Mouse (Mus musculus) heart, embryonic 14.5 days (tissue): ENCODE data around the gene Flad1. TPM values are rescaled to one million over a fixed set of nuclear protein-coding genes. Genes with fewer than 3 reads are reported as not detected.

Source experiments
- ATAC-seq: fragments of 200-750 bp; cut with Nextera tagmentation; 2 replicates; pipeline ENCODE4 v1.8.0; 2017; ENCODE audit warnings: low read depth, moderate TSS enrichment; ENCODE audit not compliant: insufficient number of reproducible peaks, insufficient read depth, low FRiP score
- H3K27ac ChIP-seq, 2 experiments: fragments of 200-500 bp in 1 of 2; fragments of 300-500 bp in 1 of 2; sonication (generic) in 1 of 2; replicated peaks in 1 of 2; 2 replicates each; pipeline ENCODE4 v1.5.1; 2012 to 2014; ENCODE audit warnings: low read depth in 2 of 2, low read length in 2 of 2, control low read depth in 1 of 2, mild to moderate bottlenecking in 1 of 2, mixed read lengths in 1 of 2; ENCODE audit not compliant: control insufficient read depth in 1 of 2, insufficient read depth in 1 of 2
- H3K27me3 ChIP-seq: fragments of 300-500 bp; sonication (generic); 2 replicates; pipeline ENCODE4 v1.6.1; 2014; ENCODE audit warnings: mild to moderate bottlenecking, low read length, control low read depth; ENCODE audit not compliant: control insufficient read depth, insufficient read depth
- H3K36me3 ChIP-seq: fragments of 300-500 bp; sonication (generic); 2 replicates; pipeline ENCODE4 v1.6.1; 2014; ENCODE audit warnings: mild to moderate bottlenecking, control low read depth, low read length, mixed read lengths; ENCODE audit not compliant: control insufficient read depth, insufficient read depth
- H3K4me1 ChIP-seq, 2 experiments: fragments of 200-500 bp in 1 of 2; fragments of 300-500 bp in 1 of 2; sonication (generic) in 1 of 2; 2 replicates each; pipeline ENCODE4 v1.6.1; 2012 to 2014; ENCODE audit warnings: low read length in 2 of 2, control low read depth in 1 of 2, mixed read lengths in 1 of 2; ENCODE audit not compliant: control insufficient read depth in 2 of 2, insufficient read depth in 2 of 2
- H3K4me2 ChIP-seq: fragments of 300-500 bp; sonication (generic); 2 replicates; pipeline ENCODE4 v1.6.1; 2014; ENCODE audit warnings: mild to moderate bottlenecking, low read length
- H3K4me3 ChIP-seq, 2 experiments: fragments of 200-500 bp in 1 of 2; fragments of 300-500 bp in 1 of 2; sonication (generic) in 1 of 2; 2 replicates each; pipeline ENCODE4 v1.5.1; 2012 to 2014; ENCODE audit warnings: low read length in 2 of 2, mild to moderate bottlenecking in 2 of 2, control low read depth in 1 of 2, low read depth in 1 of 2, moderate library complexity in 1 of 2; ENCODE audit not compliant: control insufficient read depth in 1 of 2, insufficient read depth in 1 of 2
- H3K9ac ChIP-seq: fragments of 300-500 bp; sonication (generic); 2 replicates; pipeline ENCODE4 v1.6.1; 2014; ENCODE audit warnings: mild to moderate bottlenecking, low read length
- H3K9me3 ChIP-seq: fragments of 300-500 bp; sonication (generic); 2 replicates; pipeline ENCODE4 v1.6.1; 2016; ENCODE audit warnings: low read length, control low read depth; ENCODE audit not compliant: control insufficient read depth
- WGBS: fragments of 180-500 bp; shearing (Covaris S2); extraction: QIAGEN DNeasy Blood & Tissue Kit; methylation state at CpG from one replicate; pipeline ENCODE4 v1.1.7; 2014; 5-methylcytosine and 5-hydroxymethylcytosine counted together
- polyA plus RNA-seq: library from polyadenylated mRNA; unstranded; fragments of >200 nt; fragmentation: Nextera tagmentation; extraction: Ambion mirVana; gene quantifications from 2 replicates; pipeline ENCODE4 v1.2.1, GENCODE M21; 2014

The Flad1 gene
- polyA plus RNA-seq, 1 experiment from 2014 or later = 35.2 TPM

DNA sequence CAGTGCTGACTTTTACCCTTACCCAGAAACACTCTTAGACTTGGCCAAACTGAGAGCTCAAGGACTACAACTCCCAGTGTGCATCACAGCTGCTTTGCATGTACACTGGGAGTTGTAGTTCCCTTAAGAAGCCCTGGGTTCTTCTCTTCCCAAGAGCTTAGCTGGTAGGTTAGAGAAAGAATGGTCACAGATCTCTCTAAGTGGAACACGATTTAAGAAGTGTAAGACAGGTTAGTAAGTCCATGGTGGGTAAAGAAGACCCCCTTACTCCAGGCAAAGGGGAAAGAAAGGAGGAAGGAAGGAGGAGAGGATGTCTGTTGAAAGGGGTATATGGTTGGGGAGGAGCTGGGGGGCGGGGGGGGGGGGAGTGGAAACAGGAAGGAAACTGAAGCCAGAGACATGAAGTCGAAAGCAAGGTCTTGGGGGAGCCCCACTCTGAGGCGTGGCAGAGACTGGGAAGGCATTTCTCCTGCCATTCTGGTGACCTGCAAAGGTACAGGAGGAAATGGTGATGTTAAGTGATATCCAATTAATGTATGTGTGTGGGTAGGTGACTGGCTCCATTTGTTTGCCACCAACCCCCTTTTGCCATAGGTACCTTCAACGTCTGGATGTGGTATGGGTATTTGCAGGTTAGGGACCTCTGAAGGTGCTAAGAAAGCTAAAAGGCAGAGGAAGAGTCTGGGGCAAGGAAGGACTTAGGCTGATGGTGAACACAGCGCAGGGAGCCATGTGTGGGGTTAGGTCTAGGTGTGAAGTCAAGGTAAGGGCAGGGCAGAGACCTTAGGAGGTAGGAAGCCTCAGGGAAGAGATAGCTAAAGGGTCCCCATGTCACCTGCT is 22.5 kb downstream of the Flad1 start:
- no peaks in the 10 kb centered on the region for H3K27me3 ChIP-seq
- H3K36me3 ChIP-seq = no peaks in the 10 kb centered on the region
- H3K9me3 ChIP-seq = no peaks in the 10 kb centered on the region
- H3K27ac ChIP-seq = no peak overlapping the region
- ATAC-seq = no peak
- peaks cover 10 to 25% of the 10 kb centered on the region in 2 experiments for H3K4me1 ChIP-seq
- H3K4me2 ChIP-seq = no peak overlapping the region
- 57% methylated on average over 5 of the region's 6 CpGs for WGBS
- H3K9ac ChIP-seq = no peak overlapping the region
- H3K4me3 ChIP-seq = no peak overlapping the region

DNA sequence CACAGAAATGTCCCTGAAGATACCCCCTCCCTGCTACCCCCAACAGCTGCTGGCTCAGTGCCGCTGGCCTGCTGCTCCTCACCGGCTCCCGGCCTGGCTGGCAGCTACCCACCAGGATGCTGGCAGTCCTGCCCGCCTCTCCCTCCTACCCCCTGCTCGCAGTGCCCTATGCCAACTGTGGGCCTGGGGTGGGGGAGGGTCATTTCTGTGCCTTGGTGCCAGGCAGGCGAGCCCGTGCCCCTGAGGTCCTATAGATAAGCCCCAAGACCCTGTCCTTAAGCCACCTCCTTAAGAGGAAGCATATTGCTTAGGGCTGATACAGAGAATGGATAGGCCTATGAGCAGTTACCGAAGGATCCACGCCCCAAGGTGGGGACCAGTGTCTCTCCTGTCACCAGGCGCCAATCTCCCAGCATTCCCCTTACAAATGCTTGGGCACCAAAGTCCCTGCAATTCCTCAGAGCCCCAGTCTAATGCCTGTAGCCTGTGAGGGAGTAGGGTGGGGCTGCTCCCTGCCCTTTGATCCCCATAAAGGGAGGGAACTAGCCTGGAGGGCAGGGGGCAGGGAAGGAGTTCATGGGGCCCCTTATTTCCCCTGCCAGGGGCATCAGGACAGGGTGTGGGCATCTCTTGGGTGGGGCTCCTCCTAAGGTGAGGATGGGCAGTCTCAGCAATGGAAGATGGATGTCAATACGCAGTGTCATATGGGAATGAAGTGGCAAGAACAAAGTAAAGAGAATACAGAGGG is 23.4 kb downstream of the Flad1 start:
- Histone ChIP-seq H3K9me3 (no peaks in the 10 kb centered on the region), H3K36me3 (no peaks in the 10 kb centered on the region), H3K9ac (no peak overlapping the region), H3K27me3 (no peaks in the 10 kb centered on the region), H3K27ac (no peak overlapping the region), H3K4me1 (peaks cover 10 to 25% of the 10 kb centered on the region in 2 experiments), H3K4me3 (no peak overlapping the region), H3K4me2 (no peak overlapping the region)
- 76% methylated on average over 11 of the region's 11 CpGs for WGBS
- no peak for ATAC-seq

DNA sequence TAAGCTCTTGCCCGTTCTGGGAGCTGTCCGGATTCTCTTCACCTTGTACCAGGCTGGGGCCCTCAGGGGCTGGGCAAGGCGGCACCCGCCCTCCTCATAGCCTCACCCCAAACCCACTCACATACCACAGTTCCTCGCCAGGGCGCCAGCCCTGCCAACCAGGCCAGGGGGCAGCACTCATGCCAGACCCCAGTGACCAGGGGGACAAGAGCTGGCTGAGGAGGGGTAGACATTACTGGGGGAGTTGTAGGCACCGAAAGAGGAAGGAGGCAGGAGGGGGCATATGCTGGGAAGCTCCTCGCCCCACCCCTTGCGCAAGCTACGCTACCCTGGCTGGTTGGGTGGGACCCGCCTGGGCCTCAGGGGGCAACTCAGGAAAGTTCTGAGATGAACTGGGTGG is 24.0 kb downstream of the Flad1 start:
- no peaks in the 10 kb centered on the region for H3K36me3 ChIP-seq
- 88% methylated on average over 11 of the region's 11 CpGs for WGBS
- no peak overlapping the region for H3K27ac ChIP-seq
- no peak overlapping the region for H3K4me2 ChIP-seq
- no peaks in the 10 kb centered on the region for H3K27me3 ChIP-seq
- no peaks in the 10 kb centered on the region for H3K9me3 ChIP-seq
- peaks cover 10 to 25% of the 10 kb centered on the region in 2 experiments for H3K4me1 ChIP-seq
- ATAC-seq = no peak
- H3K9ac ChIP-seq = no peak overlapping the region
- H3K4me3 ChIP-seq = no peak overlapping the region

DNA sequence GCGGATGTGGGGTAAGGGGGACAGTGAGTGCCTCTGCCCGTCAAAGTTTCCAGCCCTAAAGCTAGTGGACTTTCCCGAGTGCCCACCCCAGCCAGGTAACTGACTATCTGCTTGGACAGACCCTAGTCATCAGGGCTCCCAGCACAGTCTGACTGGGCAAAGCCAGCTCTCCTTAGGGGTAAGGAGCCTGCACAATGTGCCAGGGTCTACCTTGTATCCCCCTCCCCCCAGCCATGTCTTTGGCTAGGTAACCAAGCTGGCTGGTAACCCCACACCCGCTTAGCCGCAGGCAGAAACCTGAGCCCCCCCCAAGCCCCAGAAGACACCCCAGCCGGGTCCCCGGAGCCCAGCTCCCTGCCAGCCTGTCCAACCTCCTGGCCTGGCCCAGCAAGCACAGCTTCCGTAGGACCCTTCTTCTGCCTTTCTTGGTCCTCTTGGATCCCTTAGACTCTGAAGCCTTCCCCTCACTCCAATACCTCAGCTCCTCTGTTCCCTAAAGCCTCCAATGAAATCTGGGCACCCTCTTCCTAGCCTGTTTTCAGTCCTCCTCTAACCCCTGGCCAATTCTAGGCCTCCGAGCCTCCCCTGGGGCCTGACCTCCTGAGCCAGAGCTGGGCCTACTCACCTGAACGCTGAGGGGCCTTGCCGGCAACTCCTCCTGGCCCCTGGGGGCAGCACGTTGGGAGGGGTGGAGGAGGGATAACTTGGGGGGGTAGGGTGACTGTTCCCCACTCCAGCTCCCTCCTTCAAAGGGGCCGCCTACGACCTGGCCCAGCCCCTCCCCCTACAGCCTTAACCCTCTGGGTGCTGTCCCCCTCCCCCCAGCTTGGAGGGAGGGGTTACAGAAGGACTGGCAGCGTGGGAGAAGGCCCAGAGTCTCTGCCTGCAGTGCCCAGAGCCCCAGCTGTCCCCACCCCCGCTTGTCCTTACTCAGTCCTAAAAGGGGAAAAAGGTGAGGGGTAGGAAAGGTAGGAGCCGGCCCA is 24.9 kb downstream of the Flad1 start:
- Histone ChIP-seq H3K36me3 (no peaks in the 10 kb centered on the region), H3K4me1 (peaks cover 10 to 25% of the 10 kb centered on the region in 2 experiments), H3K27ac (no peak overlapping the region), H3K27me3 (no peaks in the 10 kb centered on the region), H3K4me2 (no peak overlapping the region), H3K9ac (no peak overlapping the region), H3K9me3 (no peaks in the 10 kb centered on the region), H3K4me3 (no peak overlapping the region)
- no peak for ATAC-seq
- WGBS = 72% methylated on average over 17 of the region's 17 CpGs

DNA sequence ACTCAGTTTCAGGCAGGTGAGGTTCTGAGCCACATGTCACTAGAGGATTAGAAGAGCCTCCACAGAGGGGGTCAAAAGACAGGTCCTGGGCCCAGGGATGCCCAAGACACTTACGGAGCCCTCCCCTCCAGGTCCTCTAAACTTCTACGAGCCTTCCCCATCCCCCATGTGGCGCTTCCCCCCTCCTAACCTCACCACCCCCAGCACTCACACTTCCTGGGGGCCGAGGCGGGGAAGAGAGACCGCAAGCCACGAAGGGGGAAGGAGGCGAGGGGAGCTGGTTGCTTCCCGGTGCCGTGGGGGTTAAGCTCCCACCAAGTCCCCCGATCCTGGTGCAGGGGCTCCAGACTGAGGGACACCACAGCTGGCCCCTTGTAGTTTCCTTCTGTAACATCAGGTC is 26.2 kb downstream of the Flad1 start:
- Histone ChIP-seq H3K27ac (no peak overlapping the region), H3K27me3 (no peaks in the 10 kb centered on the region), H3K4me2 (no peak overlapping the region), H3K9me3 (no peaks in the 10 kb centered on the region), H3K36me3 (peaks cover 8% of the 10 kb centered on the region), H3K4me1 (peaks cover 4 to 13% of the 10 kb centered on the region in 2 experiments), H3K9ac (no peak overlapping the region), H3K4me3 (no peak overlapping the region)
- no peak for ATAC-seq
- WGBS = 57% methylated on average over 11 of the region's 11 CpGs

DNA sequence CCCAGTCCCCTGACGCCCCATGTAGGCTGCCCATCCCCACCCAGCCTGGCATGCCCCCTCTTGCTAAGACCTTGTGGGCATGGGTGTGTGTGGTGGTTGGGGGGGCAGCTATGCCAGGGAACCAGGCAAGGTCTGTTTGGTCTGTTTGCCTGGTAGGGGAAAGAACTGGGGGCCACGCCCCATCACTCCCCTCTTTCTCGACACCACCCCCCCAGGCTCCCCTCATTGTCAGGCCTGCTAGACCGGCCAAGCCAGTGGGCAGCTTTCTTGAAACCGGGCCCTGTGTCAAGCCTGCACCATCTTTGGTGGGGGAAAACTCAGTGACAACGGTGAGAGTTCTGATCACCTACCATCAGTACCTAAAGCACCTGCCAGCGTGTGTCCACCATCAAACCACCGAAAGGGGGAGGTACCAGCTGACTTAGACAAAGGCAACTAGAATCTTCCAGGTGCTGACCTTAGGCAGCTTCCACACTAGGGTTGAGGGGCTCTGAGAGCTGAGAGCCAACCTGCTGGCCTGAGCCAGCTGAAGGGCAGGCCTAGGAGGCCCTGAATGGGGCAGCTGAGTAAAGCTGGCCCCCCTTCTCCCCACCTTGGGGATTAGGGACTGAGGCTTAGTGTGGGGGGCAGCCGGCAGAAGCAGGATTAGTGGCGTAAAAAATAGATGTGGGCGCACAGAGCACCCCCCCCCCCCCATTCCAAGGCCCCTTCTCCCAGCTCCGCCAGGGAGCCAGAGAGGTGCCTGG is 27.2 kb downstream of the Flad1 start:
- Histone ChIP-seq H3K9ac (no peak overlapping the region), H3K9me3 (no peaks in the 10 kb centered on the region), H3K27ac (no peak overlapping the region), H3K4me2 (no peak overlapping the region), H3K4me3 (no peak overlapping the region), H3K27me3 (no peaks in the 10 kb centered on the region), H3K36me3 (peaks cover 18% of the 10 kb centered on the region), H3K4me1 (peaks cover 0 to 6% of the 10 kb centered on the region in 2 experiments; a peak in 3 of 4 replicates)
- no peak for ATAC-seq
- WGBS = 69% methylated on average over 11 of the region's 12 CpGs
